Mouse (Mus musculus) midbrain, embryonic 14.5 days (tissue): ENCODE measurements around the gene Cygb. TPM values are rescaled to one million over a fixed set of nuclear protein-coding genes. Genes with fewer than 3 reads are reported as not detected.
"Not testable (repeated sequence)": the region's sequence is repeated elsewhere in the genome, so short reads cannot be mapped to it uniquely, and the experiment has no call there.

Source experiments
- ATAC-seq: fragments of 200-750 bp; cut with Nextera tagmentation; 2 replicates; pipeline ENCODE4 v1.8.0; 2017; ENCODE audit warnings: moderate number of reproducible peaks, moderate library complexity; ENCODE audit not compliant: low FRiP score, low TSS enrichment
- DNase-seq: peaks from one replicate; pipeline ENCODE4 v3.0.0-alpha.2; 2015
- H3K27ac ChIP-seq: fragments of 300-500 bp; sonication (generic); replicated peaks from 2 replicates; pipeline ENCODE4 v1.5.1; 2014; ENCODE audit warnings: mild to moderate bottlenecking, low read depth, low read length, moderate library complexity
- H3K27me3 ChIP-seq: fragments of 300-500 bp; sonication (generic); 2 replicates; pipeline ENCODE4 v1.6.1; 2014; ENCODE audit warnings: low read length, control low read depth, mixed read lengths; ENCODE audit not compliant: control insufficient read depth, insufficient read depth
- H3K36me3 ChIP-seq: fragments of 300-500 bp; sonication (generic); 2 replicates; pipeline ENCODE4 v1.6.1; 2014; ENCODE audit warnings: low read length, control low read depth; ENCODE audit not compliant: control insufficient read depth, insufficient read depth
- H3K4me1 ChIP-seq: fragments of 300-500 bp; sonication (generic); 2 replicates; pipeline ENCODE4 v1.6.1; 2014; ENCODE audit warnings: mild to moderate bottlenecking, antibody characterized with exemption, low read length, control low read depth; ENCODE audit not compliant: control insufficient read depth, insufficient read depth
- H3K4me2 ChIP-seq: fragments of 300-500 bp; sonication (generic); 2 replicates; pipeline ENCODE4 v1.6.1; 2014; ENCODE audit warnings: mild to moderate bottlenecking, low read length, moderate library complexity
- H3K4me3 ChIP-seq: fragments of 300-500 bp; sonication (generic); replicated peaks from 2 replicates; pipeline ENCODE4 v1.5.1; 2014; ENCODE audit warnings: low read depth, low read length
- H3K9ac ChIP-seq: fragments of 300-500 bp; sonication (generic); replicated peaks from 2 replicates; pipeline ENCODE4 v1.6.1; 2014; ENCODE audit warnings: mild to moderate bottlenecking, low read length, moderate library complexity
- H3K9me3 ChIP-seq: fragments of 300-500 bp; sonication (generic); 2 replicates; pipeline ENCODE4 v1.6.1; 2016; ENCODE audit warnings: low read length, control low read depth, mixed read lengths; ENCODE audit not compliant: control insufficient read depth
- WGBS: fragments of 180-500 bp; shearing (Covaris S2); extraction: QIAGEN DNeasy Blood & Tissue Kit; methylation state at CpG from one replicate; pipeline ENCODE4 v1.1.7; 2014; 5-methylcytosine and 5-hydroxymethylcytosine counted together
- polyA plus RNA-seq: library from polyadenylated mRNA; unstranded; fragments of >200 nt; fragmentation: Nextera tagmentation; extraction: Ambion mirVana; gene quantifications from 2 replicates; pipeline ENCODE4 v1.2.1, GENCODE M21; 2014

Gene Cygb
- polyA plus RNA-seq, 1 experiment from 2014 or later: 19.1 TPM

DNA sequence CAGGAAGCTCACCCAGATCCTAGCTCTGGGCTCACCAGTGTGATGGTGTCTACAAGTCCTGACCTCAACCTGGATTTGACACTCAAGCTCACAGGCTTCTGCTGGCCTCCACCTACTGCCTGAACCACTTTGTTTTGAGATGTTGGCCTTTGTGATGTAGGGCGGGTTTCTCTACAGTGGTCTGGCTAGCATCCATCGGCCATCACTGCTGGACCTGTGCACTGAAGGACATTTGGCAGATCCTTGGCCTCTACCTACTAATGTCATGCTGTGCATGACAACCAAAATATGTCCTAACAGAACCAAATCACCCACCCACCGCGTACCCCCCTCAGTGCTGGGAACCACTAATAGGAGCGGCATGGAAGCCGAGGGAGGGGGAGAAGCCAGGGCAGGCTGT, 25.0 kb upstream of the Cygb start:
- DNase-seq (no peak), ATAC-seq (no peak)
- WGBS: 95% methylated on average over 6 of the region's 6 CpGs
- Histone ChIP-seq H3K4me3 (no peak overlapping the region), H3K27me3 (no peaks in the 10 kb centered on the region), H3K36me3 (peaks cover 62% of the 10 kb centered on the region), H3K4me1 (no peaks in the 10 kb centered on the region), H3K27ac (no peak overlapping the region), H3K9ac (no peak overlapping the region), H3K4me2 (no peak overlapping the region), H3K9me3 (no peaks in the 10 kb centered on the region)

DNA sequence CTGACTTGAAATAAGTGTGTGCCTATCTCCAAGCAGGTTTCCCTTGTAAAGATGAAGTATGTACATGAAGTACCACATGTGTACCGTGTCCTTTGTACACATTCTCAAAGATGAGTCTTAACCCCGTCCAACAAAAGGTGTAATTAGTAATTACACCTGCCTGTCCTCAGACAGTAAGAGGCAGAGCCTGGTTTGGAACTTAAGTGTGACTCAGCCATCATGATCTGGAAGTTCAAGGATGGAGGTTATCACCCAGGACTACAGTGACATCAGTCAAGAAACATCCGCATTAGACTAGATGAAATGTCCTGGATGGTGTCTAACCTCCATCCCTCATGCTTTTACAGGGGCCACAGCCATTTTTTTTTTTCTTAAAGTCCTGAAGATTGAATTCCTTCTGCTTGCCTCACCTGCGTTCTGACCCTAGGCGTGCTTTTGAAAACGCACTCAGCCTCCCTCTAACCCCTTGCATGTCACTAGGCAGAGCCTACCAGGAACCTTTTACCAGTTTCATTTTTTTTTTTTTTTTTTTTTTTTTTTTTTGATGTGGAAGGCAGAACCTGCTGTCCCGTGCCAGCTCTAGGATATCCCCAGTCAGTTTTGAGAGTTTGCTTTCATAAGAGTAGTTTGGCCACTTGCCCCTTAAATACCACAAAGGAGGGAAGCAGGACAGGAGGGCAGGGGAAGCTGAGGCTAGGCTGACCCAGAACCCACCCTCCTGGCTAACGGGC, 23.8 kb upstream of the Cygb start:
- no peaks in the 10 kb centered on the region for H3K27me3 ChIP-seq
- H3K9ac ChIP-seq: no peak overlapping the region
- no peak for ATAC-seq
- peaks cover 73% of the 10 kb centered on the region for H3K36me3 ChIP-seq
- no peaks in the 10 kb centered on the region for H3K9me3 ChIP-seq
- WGBS: 90% methylated on average over 8 of the region's 8 CpGs
- H3K4me1 ChIP-seq: peaks cover 6% of the 10 kb centered on the region
- H3K4me2 ChIP-seq: no peak overlapping the region
- H3K4me3 ChIP-seq: no peak overlapping the region
- no peak overlapping the region for H3K27ac ChIP-seq
- DNase-seq: no peak

DNA sequence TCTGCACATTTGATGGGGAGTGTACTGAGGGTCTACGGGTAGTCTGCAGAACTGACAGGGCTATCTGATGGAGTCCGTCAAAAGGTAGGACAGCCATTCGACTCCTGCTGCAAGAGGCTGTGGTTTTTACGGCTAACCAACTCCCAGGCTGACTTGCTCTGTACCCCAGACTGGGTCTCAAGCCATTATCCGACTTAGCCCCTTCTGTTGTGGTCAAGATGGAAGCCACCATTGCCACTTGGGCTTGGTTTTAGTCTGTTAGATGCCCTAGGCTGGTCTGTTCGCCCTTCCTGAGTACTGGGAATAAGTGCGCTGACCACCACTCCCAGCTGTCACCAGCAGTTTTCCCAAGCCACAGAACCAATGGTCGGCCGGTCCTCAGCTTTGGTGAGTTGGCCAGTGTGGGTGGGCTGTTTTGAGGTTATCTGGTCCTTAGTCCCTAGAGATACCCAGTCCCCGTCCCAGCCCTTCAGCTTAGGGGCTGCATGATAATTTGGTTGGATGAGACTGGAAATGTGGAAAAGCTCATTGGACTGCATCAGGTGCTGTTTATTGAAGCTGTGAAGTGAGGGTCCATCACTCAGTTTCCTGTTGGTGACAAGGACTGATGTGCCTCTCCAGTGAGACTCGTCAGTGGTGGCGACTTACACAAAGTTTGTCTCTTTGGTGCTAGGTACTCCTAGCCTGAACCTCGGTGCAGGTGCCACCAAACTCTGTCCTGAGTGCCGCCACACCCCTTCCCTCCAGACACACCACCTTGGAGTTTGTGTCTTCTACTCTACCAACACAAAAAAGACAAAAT, 22.3 kb upstream of the Cygb start:
- WGBS: 95% methylated on average over 14 of the region's 14 CpGs
- DNase-seq (no peak), ATAC-seq (no peak)
- Histone ChIP-seq H3K9ac (no peak overlapping the region), H3K9me3 (no peaks in the 10 kb centered on the region), H3K4me3 (no peak overlapping the region), H3K27me3 (no peaks in the 10 kb centered on the region), H3K27ac (no peak overlapping the region), H3K36me3 (peaks cover 61% of the 10 kb centered on the region), H3K4me1 (peaks cover 11% of the 10 kb centered on the region), H3K4me2 (no peak overlapping the region)

DNA sequence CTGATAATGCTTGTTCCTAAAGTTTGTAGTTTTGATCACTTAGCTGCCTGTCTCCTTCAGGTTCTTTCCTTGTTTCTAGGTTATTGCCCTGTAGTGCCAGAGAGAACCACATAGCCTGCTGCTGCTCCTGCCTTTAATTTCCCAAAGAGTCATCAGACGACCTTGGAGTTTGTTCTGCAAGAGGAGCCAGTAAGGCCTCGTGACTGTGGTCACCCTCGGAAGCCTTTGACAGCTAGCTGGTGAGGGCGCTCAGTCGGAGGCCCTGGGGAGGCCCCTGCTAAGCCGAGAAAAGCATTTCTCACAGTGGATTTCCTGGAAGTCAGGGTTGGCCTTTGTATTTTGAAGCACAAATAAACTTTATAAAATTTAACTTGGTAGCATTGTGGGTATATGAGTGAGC, 21.3 kb upstream of the Cygb start:
- H3K4me2 ChIP-seq, H3K9ac ChIP-seq, H3K27ac ChIP-seq, DNase-seq, H3K4me3 ChIP-seq, H3K27me3 ChIP-seq, H3K9me3 ChIP-seq, ATAC-seq: not testable (repeated sequence)
- 87% methylated on average over 6 of the region's 6 CpGs for WGBS
- Histone ChIP-seq H3K4me1 (peaks cover 17% of the 10 kb centered on the region), H3K36me3 (peaks cover 57% of the 10 kb centered on the region)

DNA sequence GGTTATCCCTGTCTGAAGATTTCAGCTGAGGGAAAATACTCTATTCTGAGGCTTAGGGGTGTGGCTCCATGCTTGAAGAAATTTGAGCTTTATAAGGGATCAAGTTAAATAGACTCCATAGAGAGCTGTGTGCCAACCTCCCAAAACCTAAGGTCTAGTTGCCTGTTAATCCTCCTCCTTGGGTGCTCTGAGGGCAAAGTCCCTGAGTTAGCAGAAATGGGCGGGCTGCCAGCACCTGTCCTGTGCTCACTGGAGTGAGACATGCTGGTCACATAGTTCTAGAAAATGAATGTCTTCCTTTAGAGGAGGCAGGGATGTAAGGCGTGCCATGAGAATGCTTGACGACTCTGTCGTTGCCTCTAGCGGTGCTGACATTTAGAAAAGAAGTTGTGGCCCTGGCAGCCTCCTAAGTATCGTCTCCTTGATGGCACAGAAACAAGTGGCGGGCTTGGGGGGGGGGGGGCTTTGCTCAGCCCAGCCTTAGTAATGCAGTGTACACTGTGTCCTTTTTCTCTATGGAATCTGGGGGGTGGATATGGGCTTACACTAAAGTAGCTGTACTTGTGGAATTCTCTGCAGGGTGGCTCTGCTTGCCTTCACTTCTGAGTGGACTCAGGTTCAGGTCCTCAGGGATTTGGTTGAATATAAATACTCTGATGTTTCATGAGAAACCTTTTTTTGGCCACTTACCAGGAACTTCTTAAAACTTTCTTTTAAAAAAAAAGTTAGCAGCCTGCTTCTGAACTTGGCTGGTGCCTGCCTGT, 20.7 kb upstream of the Cygb start:
- ATAC-seq (no peak), DNase-seq (no peak)
- peaks cover 57% of the 10 kb centered on the region for H3K36me3 ChIP-seq
- H3K27me3 ChIP-seq: no peaks in the 10 kb centered on the region
- 68% methylated on average over 7 of the region's 7 CpGs for WGBS
- H3K4me1 ChIP-seq: peaks cover 17% of the 10 kb centered on the region
- H3K9me3 ChIP-seq: no peaks in the 10 kb centered on the region
- no peak overlapping the region for H3K4me3 ChIP-seq
- H3K27ac ChIP-seq: no peak overlapping the region
- H3K4me2 ChIP-seq: no peak overlapping the region
- no peak overlapping the region for H3K9ac ChIP-seq

DNA sequence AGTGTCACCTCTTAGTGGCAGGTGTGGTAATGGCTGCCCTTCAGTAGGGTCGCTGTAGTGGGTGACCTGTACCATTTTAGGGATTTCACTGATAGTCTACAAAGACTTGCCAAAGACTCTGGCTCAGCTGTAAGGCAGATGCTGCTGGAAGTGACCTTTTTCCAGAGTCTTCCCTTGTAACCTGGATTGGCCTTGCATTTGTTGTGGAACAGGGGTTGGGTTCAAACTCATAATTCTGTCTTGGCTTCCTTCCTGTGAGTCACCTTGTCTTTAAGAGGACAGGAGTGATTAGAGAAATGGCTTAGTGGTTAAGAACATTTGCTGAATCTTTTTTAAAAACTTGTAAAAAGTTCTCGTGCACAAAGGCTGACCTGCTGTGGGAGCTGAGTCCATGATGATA, 19.3 kb upstream of the Cygb start:
- Histone ChIP-seq H3K4me2 (peak overlapping the region; percentile 94; the same call in 1 of the 2 replicates), H3K9ac (no peak overlapping the region), H3K36me3 (peaks cover 51% of the 10 kb centered on the region), H3K27me3 (no peaks in the 10 kb centered on the region), H3K4me3 (no peak overlapping the region; the same call in 1 of the 2 replicates), H3K9me3 (no peaks in the 10 kb centered on the region), H3K27ac (no peak overlapping the region), H3K4me1 (peaks cover 17% of the 10 kb centered on the region)
- 88% methylated on average over 2 of the region's 2 CpGs for WGBS
- DNase-seq: no peak
- ATAC-seq: no peak

DNA sequence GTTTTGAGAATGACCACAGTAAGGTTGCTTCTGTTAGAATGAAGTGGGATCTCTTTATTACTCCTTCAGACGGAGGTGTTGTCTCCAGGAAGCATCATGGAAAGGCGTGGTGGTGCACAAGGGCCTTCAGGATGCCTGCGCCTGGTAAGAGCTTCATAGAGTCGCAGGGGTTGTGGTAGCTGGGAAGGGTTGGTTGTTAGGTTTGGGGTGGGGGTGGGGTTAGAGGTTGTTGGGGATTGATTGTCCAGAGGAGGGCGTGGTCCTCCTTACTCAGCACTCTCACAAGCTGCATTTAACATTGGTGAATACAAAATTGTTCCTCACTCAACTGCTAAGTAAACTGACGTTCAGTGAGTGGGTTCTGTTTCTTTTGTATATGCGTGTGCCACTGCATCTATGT, 18.5 kb upstream of the Cygb start:
- H3K4me2 ChIP-seq: peak overlapping the region; percentile 94
- H3K36me3 ChIP-seq: peaks cover 48% of the 10 kb centered on the region
- no peaks in the 10 kb centered on the region for H3K27me3 ChIP-seq
- H3K4me1 ChIP-seq: peaks cover 17% of the 10 kb centered on the region
- H3K9me3 ChIP-seq: no peaks in the 10 kb centered on the region
- peak overlapping the region; percentile 89 for H3K9ac ChIP-seq
- H3K27ac ChIP-seq: no peak overlapping the region
- ATAC-seq (no peak), DNase-seq (no peak)
- 21% methylated on average over 7 of the region's 7 CpGs for WGBS
- H3K4me3 ChIP-seq: peak overlapping the region; percentile 72

DNA sequence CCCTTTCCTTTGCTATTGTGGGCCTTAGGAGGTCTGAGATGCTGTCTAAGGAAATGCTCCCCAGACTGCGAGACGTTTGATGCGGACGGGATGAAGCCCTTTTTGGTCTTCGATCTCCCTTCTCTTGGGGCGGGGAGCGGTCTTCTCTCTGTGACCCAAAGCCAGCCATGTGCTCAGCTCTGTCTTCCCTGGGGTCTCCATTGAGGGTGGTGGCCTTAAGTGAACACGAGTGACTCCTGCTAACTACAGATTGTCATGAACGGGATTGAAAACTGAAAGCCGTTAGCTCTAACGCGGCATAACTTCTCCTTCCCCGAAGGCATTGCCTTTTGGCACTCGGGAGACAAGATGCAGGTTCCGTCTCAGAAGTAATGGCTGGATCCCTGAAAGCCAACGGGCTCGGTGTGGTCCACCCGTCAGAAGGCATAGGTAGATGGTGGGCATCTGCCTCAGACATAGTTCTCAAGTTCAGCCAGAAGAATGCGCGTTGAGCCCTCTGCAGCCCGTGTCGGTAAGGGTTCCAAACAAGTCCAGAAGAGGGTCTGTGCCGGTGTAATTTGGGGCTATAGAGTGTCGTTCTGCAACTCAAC, 17.8 kb upstream of the Cygb start:
- ATAC-seq (peak; percentile 29; the same call in 1 of the 2 replicates), DNase-seq (no peak)
- Histone ChIP-seq H3K27me3 (no peaks in the 10 kb centered on the region), H3K4me1 (peaks cover 17% of the 10 kb centered on the region), H3K4me3 (peak overlapping the region; percentile 72), H3K4me2 (peak overlapping the region; percentile 94), H3K9me3 (no peaks in the 10 kb centered on the region), H3K9ac (peak overlapping the region; percentile 89), H3K27ac (no peak overlapping the region), H3K36me3 (peaks cover 41% of the 10 kb centered on the region)
- under 1% methylated on average over 24 of the region's 24 CpGs for WGBS
